Mouse (Mus musculus) gastrocnemius, postnatal 36 days (tissue): ENCODE data around the gene 1700014D04Rik. TPM values are rescaled to one million over a fixed set of nuclear protein-coding genes. Genes with fewer than 3 reads are reported as not detected.
A peak's percentile ranks its signal among the peaks of the same experiment; 100 is the strongest.
"Not testable (repeated sequence)": the region's sequence is repeated elsewhere in the genome, so short reads cannot be mapped to it uniquely, and the experiment has no call there.

Source experiments
- DNase-seq, 2 experiments: peaks; one replicate each; pipeline ENCODE4 v3.0.0; 2022
- intact Hi-C: fragments of 180-260 bp; cut with DNase I; formaldehyde crosslinking; loops from one replicate; pipeline ENCODE4 v1.15.1; 2025
- long read RNA-seq, 2 experiments: library from polyadenylated mRNA; stranded (forward); transcript quantifications; one replicate each; pipeline ENCODE4 v2.0.0; 2021
- total RNA-seq, 2 experiments: library from RNA; stranded (reverse); gene quantifications; 2 replicates each; pipeline ENCODE4 v1.2.3; 2021

1700014D04Rik gene
- total RNA-seq = not detected
- long read RNA-seq, experiment 1 = 0 reads
- long read RNA-seq, experiment 2 = 0 reads

GRCm38 (mm10) chr13:59746711-59747110 lies at the start of gene 1700014D04Rik:
Gene 1700014D04Rik, minus strand, starts transcription at chr13:59746752.
- intact Hi-C loops = no loop called here
- no peak for DNase-seq

DNA sequence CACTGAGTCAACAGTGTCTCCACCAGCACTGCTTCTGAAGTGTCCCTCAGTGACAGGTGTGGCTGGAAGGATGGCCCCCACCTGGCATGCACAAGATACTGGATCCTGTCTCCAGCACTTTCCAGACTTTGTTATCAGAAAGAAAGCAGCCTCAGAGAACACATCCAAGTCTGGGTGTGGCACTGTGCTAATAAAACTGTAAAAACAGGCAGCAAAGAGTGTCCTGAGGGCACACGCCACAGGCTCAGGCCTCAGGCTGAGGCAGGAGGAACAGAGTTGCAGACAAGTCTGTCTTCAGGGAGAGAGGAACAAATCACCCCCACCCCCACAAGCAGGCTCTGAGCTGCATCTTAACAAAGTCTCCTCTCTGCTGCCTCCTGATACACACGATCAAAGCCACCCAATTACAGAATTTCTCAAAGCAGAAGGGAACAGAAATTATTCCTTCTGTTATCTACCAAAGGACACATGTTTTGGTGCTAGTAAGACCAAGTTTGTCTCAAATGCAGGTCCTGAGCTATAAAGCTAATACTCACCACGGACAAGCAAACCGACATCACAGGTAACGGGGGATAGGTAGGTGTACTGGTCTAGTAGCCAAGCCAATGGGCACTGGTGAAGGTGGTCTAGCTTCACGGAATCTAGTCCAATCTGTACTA lies 49.4 kb upstream of the 1700014D04Rik start:
- intact Hi-C loops = no loop called here

DNA sequence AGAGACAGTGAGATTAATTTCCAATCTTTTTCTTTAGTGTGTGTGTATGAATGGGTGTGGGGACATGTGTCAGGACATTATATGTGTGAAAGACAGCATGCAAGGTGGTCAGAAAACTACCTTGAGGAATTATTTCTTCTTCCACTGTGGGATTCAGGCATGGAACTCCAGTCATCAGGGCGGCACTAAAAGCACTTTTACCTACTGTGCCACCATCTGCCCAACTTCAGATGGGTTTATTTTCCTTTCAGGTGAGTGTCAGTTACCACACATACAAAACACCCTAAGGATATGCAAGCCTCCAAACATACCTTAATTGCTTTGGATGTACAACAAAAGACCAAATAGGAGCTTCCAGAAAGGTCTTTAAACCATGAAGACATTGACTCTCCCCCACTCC lies 48.2 kb upstream of the 1700014D04Rik start:
- intact Hi-C loops = no loop called here
- no peak for DNase-seq

More for the DNA sequence above, 49.4 kb upstream of the 1700014D04Rik start:
- DNase-seq = no peak

DNA sequence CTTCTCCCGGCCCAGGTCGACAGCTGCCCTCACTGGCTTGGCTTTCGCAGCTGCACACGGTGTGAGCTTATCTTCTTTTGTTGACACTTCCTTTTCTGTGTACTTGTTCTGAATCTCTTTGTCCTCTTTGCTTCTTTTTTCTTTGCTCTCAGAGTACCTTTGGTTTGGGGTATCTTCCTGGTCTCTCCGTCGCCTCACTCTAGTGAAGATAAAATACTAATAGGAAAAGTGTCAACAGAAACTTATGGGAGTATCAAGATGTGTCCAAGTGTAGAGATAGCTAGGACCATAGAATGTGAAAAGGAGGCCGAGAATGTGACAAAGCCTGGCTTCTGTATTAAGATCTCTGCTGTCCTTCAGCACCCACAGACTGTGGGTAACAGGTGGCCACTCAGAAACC lies 35.6 kb upstream of the 1700014D04Rik start, which contains the start of gene Gm49354:
Gene Gm49354 (minus strand): TSS at position 101 of the 400 bp plus-strand sequence.
- no peak for DNase-seq
- intact Hi-C loops = no loop called here

DNA sequence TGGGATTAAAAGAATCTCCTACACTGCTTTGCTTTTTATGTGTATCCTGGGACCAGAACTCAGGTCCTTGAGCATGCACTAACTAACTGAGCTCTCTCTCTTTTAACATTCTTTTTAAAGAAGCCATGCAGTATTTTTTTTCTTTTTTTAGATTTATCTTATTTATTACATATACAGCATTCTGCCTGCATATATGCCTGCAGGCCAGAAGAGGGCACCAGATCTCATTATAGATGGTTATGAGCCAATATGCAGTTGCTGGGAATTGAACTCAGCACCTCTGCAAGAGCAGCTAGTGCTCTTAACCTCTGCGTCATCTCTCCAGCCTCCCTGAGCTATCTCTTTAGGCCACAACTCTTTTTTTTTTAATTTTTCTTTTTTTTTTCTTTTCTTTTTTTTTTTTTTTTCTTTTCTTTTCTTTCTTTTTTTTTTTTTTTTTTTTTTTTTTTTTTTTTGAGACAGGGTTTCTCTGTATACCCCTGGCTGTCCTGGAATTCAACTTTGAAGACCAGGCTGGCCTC lies 33.3 kb upstream of the 1700014D04Rik start:
- intact Hi-C loops = loop anchor here (1.0 kb wide), 1 partner anchor 17 kb away; no protein-coding TSS in a partner anchor
- DNase-seq = not testable (repeated sequence)

DNA sequence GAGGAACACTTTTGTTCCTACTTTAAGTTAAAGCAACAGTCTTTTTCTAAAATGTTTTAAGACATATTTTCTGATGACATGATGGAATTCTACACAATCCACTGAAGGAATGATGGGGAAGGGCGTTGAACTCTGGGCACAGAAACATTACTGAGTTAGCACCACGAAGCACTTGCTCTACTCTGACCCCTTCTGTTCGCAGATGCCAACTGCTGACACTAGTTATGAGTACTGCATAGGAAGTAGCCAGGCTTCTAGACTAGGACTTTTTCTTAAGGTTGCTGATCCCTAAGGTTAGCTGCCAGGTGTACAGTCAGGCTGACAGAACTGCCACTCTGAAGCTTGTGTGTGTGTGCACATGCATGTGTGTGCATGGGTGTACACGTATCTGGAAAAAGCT lies 32.7 kb upstream of the 1700014D04Rik start:
- intact Hi-C loops = no loop called here
- DNase-seq = no peak

GRCm38 (mm10) chr13:59775168-59775567 lies 28.6 kb upstream of the 1700014D04Rik start:
- no peak for DNase-seq
- intact Hi-C loops = no loop called here

- intact Hi-C loops = no loop called here
- DNase-seq = peak; percentile 47 to 71
Measured at GRCm38 (mm10) chr13:59771257-59771656, 24.7 kb upstream of the 1700014D04Rik start.

DNA sequence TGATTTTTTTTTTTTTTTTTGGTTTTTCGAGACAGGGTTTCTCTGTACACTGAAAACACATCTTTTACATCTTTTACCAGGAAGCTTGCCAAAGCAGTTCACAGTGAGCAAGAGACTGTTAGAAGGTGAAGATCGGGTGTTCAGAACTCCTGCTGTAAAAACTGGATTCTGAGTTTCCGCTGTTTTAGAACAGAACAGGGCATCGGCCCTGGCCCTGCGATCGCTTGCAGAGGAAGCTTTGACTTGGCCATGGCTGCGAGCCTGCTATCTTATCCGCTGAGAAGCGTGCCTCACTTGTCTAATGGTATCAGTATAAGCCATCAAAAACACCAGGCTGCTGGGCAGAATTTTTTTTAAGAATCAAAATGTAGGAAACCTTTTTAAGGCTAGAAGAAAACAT lies 24.3 kb upstream of the 1700014D04Rik start:
- intact Hi-C loops = no loop called here

GRCm38 (mm10) chr13:59770164-59770562 lies 23.6 kb upstream of the 1700014D04Rik start:
- intact Hi-C loops = no loop called here
- peak; percentile 75 to 76 for DNase-seq

More for the DNA sequence above, 24.3 kb upstream of the 1700014D04Rik start:
- DNase-seq = no peak

DNA sequence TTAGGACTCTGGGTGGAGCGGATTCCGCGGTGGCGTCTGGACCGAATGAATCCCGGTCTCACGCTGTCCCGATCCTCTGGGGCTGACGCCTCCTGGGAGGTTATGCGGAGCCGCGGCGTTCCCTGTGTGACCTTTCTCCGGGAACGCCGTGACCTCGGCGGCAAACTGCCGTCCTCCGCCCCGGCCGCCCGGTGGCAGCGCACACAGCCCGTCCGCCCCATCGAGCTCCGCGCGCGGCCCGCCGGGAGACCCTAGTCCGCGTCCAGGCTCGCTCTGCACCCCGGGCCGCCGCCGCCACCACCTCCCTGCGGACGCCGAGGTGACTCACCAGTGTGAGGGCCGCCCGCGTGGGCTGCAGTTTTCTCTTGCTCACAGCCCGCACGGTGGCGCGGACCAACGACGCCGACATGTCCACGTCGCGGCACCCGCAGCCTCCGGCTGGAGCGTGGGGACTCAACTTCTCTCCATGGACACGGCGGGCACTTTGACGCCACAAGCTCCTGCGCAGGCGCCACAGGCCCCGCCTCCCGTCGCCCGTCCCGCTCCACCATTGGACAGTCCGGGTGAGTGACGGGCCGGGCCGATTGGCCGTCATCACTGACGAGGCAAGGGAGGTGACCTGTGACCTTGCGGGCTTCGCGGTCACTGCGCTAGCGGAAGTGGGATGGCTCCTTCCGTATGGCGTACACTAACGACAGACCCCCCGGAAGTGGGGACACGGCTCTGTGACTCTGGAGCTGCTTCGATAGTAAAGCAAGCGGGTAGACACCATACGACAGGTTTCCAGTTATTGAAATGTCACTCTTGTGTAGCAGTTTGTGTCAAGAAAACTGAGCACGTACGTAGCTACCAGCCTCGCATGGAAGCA lies 23.0 kb upstream of the 1700014D04Rik start, which contains the start of gene Isca1:
Gene Isca1 (minus strand): TSS at position 515 of the 868 bp plus-strand sequence.
- intact Hi-C loops = no loop called here
- DNase-seq = peak; percentile 99 to 100

DNA sequence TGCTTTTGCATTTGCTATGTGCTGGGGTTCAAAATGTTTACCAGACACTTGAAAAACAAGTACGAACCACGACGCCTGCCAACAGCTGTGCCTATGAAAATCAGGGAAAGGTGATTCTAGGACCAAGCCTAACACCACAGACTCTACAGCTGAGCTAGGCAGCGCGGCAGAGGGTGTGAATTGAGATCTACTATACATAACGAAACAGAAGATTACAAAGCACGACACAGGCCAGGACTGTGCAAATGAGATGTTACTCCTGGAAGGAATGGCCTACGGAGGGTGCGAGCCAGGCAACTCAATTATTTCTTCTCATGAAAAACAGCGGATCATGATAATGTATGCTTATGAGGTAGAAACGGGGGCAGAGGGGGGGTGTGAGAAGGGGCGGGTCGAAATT lies 22.0 kb upstream of the 1700014D04Rik start:
- DNase-seq = no peak
- intact Hi-C loops = no loop called here

GRCm38 (mm10) chr13:59766786-59767515 lies 20.4 kb upstream of the 1700014D04Rik start:
- intact Hi-C loops = no loop called here
- no peak for DNase-seq

DNA sequence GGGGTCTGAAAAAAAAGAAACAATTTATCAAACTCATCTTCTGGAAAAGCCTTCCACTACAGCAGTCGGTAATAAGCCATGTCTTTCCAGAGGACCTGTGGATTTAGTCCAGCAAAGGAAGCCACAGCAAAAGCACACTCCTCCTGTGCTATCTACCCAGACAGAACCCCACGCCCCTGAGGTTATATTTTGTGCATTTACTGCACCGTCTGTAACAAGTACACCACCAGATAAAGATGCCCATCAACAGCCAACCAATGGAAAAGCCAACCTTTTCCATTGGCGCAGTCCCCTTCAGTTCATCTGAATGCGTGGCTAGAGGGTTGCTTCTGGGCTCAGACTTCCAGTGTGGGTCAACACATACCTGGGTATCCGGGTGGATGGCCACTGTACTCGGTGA lies 16.2 kb upstream of the 1700014D04Rik start:
- DNase-seq = no peak
- intact Hi-C loops = no loop called here

GRCm38 (mm10) chr13:59756906-59757305 lies 10.4 kb upstream of the 1700014D04Rik start:
- intact Hi-C loops = no loop called here

GRCm38 (mm10) chr13:59750310-59750709 lies 3.8 kb upstream of the 1700014D04Rik start:
- intact Hi-C loops = no loop called here
- DNase-seq = no peak

More at GRCm38 (mm10) chr13:59756906-59757305, 10.4 kb upstream of the 1700014D04Rik start:
- DNase-seq = no peak

DNA sequence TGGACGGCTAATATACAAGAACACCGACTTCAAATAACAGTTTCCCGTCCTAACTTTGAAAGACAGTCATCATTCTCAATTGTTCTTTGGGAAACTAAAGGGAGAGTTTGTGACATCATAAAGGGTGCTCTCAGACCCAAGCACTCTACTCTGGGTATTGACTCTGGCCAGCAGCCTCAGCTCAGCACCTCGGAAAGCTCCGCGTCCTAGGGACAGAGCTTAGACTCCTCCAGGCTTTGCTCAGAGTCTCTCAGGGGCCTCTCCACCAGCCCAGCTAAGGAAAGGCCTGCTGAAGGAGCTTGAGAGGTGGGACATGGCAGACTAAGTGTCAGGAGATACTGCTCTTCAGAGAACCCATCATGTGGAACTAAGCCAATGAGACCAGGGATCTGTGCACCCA lies 388 bp downstream of the 1700014D04Rik start:
- intact Hi-C loops = no loop called here

DNA sequence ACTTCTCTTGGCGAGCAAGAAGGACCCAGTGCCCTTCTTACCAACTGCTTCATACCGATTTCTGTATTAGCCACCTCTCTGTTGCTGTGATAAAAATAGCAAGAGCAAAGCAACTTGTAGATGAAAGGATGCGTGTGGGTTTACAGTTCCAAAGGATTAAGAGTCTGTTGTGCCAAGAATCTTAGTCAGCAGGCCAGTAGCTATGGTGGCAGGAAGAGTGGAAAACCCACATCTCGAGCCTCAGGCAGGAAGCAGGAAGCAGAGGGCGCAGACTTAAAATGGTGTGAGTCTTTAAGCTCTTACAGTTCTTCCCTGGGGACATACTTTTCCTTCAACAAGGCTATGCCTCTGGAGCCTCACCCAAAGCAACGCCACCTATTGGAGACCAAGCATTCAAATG lies 1.1 kb downstream of the 1700014D04Rik start:
- intact Hi-C loops = no loop called here

More for the DNA sequence above, 388 bp downstream of the 1700014D04Rik start:
- no peak for DNase-seq

DNA sequence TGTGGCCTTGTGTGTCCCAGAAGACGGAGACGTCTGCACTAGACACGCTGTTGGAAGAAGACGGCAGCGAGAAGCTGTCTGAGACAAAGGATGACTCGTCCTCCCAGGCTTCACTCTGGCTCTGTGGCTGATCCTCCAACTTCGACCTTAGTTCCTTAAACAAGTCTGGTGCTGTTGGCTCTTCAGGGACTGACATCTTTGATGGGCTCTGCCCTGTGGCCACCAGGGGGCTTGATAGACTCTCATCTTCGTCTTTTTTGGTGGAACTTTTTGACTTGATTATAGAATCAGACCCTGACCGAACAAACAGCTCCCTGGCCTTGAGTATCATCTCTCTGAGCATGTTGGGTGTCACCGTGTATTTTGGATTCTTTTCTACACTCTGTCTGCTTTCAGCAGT lies 4.9 kb downstream of the 1700014D04Rik start:
- no peak for DNase-seq
- intact Hi-C loops = no loop called here

More for the DNA sequence above, 1.1 kb downstream of the 1700014D04Rik start:
- DNase-seq = no peak

DNA sequence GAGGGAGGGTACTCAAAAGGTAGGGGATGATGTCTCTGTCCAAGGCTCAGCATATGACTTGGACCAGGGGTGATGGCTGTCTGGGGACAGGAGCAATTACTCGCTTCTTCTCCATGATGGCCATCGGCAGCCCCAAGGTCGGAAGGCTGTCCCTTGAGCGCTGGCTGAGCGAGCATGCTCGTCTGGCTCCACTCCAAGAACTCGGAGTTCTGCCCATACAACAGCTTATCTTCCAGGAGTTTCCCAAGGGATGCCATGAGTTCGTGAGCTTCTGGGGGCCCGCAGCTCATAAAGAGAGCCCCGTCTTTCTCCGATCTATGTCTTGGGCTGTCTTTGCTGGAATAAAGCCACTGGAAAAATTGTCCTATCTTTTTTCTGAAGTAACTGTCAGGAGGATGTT lies 5.5 kb downstream of the 1700014D04Rik start:
- DNase-seq = peak in 1 of 2 experiments; percentile 38
- intact Hi-C loops = no loop called here
